ENCODE assay signal across 8 mouse cellular contexts in genomic region chr11:60537468-60538347, GRCm38 (mm10). TPM values are rescaled to one million over a fixed set of nuclear protein-coding genes. Genes with fewer than 3 reads are reported as not detected.
DNase-seq lines count a peak whose midpoint lies in the region; ATAC-seq and TF ChIP-seq lines count a peak whose summit lies in the region.

No protein-coding gene starts in this region.

- H3K79me2 ChIP-seq in MEL (ENCODE audit: control insufficient read depth, insufficient read depth, low read length, poor library complexity): peaks cover 52% of the 10 kb centered on the region

- 0 out of 4 replicates have a peak, but pooled peaks of 1 of the 2 experiments have one; percentile 19 for TF ChIP-seq EP300 in MEL (IDR thresholded peaks at IDR 0.05; ENCODE audit: low read depth in 1 of 2, low read length in 2 of 2)

- peak; percentile 54 to 77; a peak in 3 of 4 replicates for TF ChIP-seq POLR2A in MEL (IDR thresholded peaks at IDR 0.05; ENCODE audit: control insufficient read depth in 1 of 2, insufficient read depth in 1 of 2, low read depth in 1 of 2, low read length in 2 of 2, poor library complexity in 1 of 2)
- peak; percentile 59 for TF ChIP-seq POLR2A in cerebellum, adult 2 months (IDR thresholded peaks at IDR 0.05; ENCODE audit: borderline replicate concordance, insufficient read depth, low read length)

- peak; percentile 99 for DNase-seq in MEL (ENCODE audit: low read depth, low spot score)
- DNase-seq in cerebellum, adult 2 months: peak; percentile 97 to 99
- DNase-seq in forebrain, postnatal 0 days: peak; percentile 98
- DNase-seq in heart, postnatal 4 days: peak; percentile 96
- DNase-seq in layer of hippocampus, adult 8-10 months (ENCODE audit: low spot score in 2 of 2): peak; percentile 98 to 99
- peak; percentile 97 for DNase-seq in ovary, adult 18-20 months (ENCODE audit: low spot score)
- peak; percentile 96 for DNase-seq in thymus, postnatal 0 days (ENCODE audit: low spot score)

- peaks cover 5 to 6% of the 10 kb centered on the region in 2 experiments for H3K27me3 ChIP-seq in MEL (ENCODE audit: control insufficient read depth in 1 of 2, insufficient read depth in 2 of 2, low read length in 2 of 2)
- H3K27me3 ChIP-seq in cerebellum, adult 2 months (ENCODE audit: control insufficient read depth, insufficient read depth, low read length): no peaks in the 10 kb centered on the region
- H3K27me3 ChIP-seq in forebrain, postnatal 0 days (ENCODE audit: insufficient read depth, low read length): no peaks in the 10 kb centered on the region
- no peaks in the 10 kb centered on the region for H3K27me3 ChIP-seq in lung, embryonic 15.5 days

- peak; percentile 92 for ATAC-seq in forebrain, postnatal 0 days
- peak; percentile 92 for ATAC-seq in lung, embryonic 15.5 days (ENCODE audit: borderline replicate concordance, extremely low read depth, low FRiP score, low TSS enrichment)

- H3K27ac ChIP-seq in MEL (ENCODE audit: control insufficient read depth, low read depth, low read length): peak overlapping the region; percentile 94
- peak overlapping the region; percentile 87 for H3K27ac ChIP-seq in cerebellum, adult 2 months (ENCODE audit: insufficient read depth, low read length)
- H3K27ac ChIP-seq in forebrain, postnatal 0 days (ENCODE audit: low read depth, low read length): peak overlapping the region; percentile 98
- peak overlapping the region; percentile 100 for H3K27ac ChIP-seq in lung, embryonic 15.5 days

- H3K4me1 ChIP-seq in MEL (ENCODE audit: control insufficient read depth in 1 of 2, insufficient read depth in 2 of 2, low read length in 2 of 2): peaks cover 0 to 24% of the 10 kb centered on the region in 2 experiments
- no peaks in the 10 kb centered on the region for H3K4me1 ChIP-seq in cerebellum, adult 2 months (ENCODE audit: control insufficient read depth, insufficient read depth, low read length)
- H3K4me1 ChIP-seq in forebrain, postnatal 0 days (ENCODE audit: insufficient read depth): peaks cover 18% of the 10 kb centered on the region
- H3K4me1 ChIP-seq in lung, embryonic 15.5 days: peaks cover 38% of the 10 kb centered on the region

- WGBS in cerebellum, adult 2 months: under 1% methylated on average over 90 of the region's 91 CpGs
- under 1% methylated on average over 88 of the region's 91 CpGs for WGBS in forebrain, postnatal 0 days
- WGBS in lung, embryonic 15.5 days: under 1% methylated on average over 91 of the region's 91 CpGs

- H3K9ac ChIP-seq in MEL (ENCODE audit: control insufficient read depth, low read depth, low read length, poor library complexity, severe bottlenecking): peak overlapping the region; percentile 96
- peak overlapping the region; percentile 77 for H3K9ac ChIP-seq in forebrain, postnatal 0 days
- H3K9ac ChIP-seq in lung, embryonic 15.5 days: peak overlapping the region; percentile 93

- peak overlapping the region; percentile 94 for H3K4me2 ChIP-seq in forebrain, postnatal 0 days (ENCODE audit: low read depth)
- peak overlapping the region; percentile 86 for H3K4me2 ChIP-seq in lung, embryonic 15.5 days

- H3K4me3 ChIP-seq in MEL (ENCODE audit: control insufficient read depth in 1 of 2, insufficient read depth in 1 of 2, low read depth in 2 of 2, low read length in 2 of 2): peak overlapping the region; percentile 50 to 86
- peak overlapping the region; percentile 82 for H3K4me3 ChIP-seq in cerebellum, adult 2 months (replicated peaks; ENCODE audit: insufficient read depth, low read depth, low read length)
- H3K4me3 ChIP-seq in forebrain, postnatal 0 days (ENCODE audit: low read depth, low read length): peak overlapping the region; percentile 84
- H3K4me3 ChIP-seq in lung, embryonic 15.5 days: peak overlapping the region; percentile 89

- H3K9me3 ChIP-seq in MEL (replicated peaks; ENCODE audit: insufficient read depth, low read length): no peaks in the 10 kb centered on the region
- H3K9me3 ChIP-seq in forebrain, postnatal 0 days (ENCODE audit: low read length): no peaks in the 10 kb centered on the region
- H3K9me3 ChIP-seq in lung, embryonic 15.5 days: no peaks in the 10 kb centered on the region

- no peak for TF ChIP-seq RAD21 in MEL (IDR thresholded peaks at IDR 0.05; ENCODE audit: low read depth, low read length)

- TF ChIP-seq CTCF in MEL (IDR thresholded peaks at IDR 0.05 in 2 of 3, conservative IDR thresholded peaks at IDR 0.05 in 1 of 3; ENCODE audit: control insufficient read depth in 1 of 3, insufficient read depth in 1 of 3, low read depth in 2 of 3, low read length in 3 of 3, poor library complexity in 1 of 3, severe bottlenecking in 1 of 3): 0 out of 6 replicates have a peak, but pooled peaks of 1 of the 3 experiments have one; percentile 2
- TF ChIP-seq CTCF in cerebellum, adult 2 months (IDR thresholded peaks at IDR 0.05; ENCODE audit: borderline replicate concordance, insufficient read depth, low read depth, low read length): no peak
- TF ChIP-seq CTCF in forebrain, postnatal 0 days (IDR thresholded peaks at IDR 0.05; ENCODE audit: low read depth): peak; percentile 26; the same call in 1 of the 2 replicates

- H3K36me3 ChIP-seq in MEL (ENCODE audit: control insufficient read depth in 1 of 2, insufficient read depth in 2 of 2, low read length in 2 of 2): peaks cover 4 to 29% of the 10 kb centered on the region in 2 experiments; a peak in 3 of 4 replicates
- 0 out of 2 replicates have a peak, but pooled peaks cover 4% of the 10 kb centered on the region for H3K36me3 ChIP-seq in forebrain, postnatal 0 days (ENCODE audit: insufficient read depth)
- H3K36me3 ChIP-seq in lung, embryonic 15.5 days: peaks cover 10% of the 10 kb centered on the region; the same call in 1 of the 2 replicates

TF ChIP-seq in MEL, 35 proteins besides CTCF, POLR2A, EP300 and RAD21 (continues in another document):
- peak; percentile 56 for TF ChIP-seq ETS1 (IDR thresholded peaks at IDR 0.05; ENCODE audit: low read depth, low read length)
- no peak for TF ChIP-seq TAL1 (IDR thresholded peaks at IDR 0.05; ENCODE audit: low read length)
- no peak for TF ChIP-seq JUND (IDR thresholded peaks at IDR 0.05; ENCODE audit: low read depth, low read length)
- TF ChIP-seq TCF12 (IDR thresholded peaks at IDR 0.05; ENCODE audit: low read depth, low read length): peak; percentile 61; the same call in 1 of the 2 replicates
- TF ChIP-seq RCOR1 (IDR thresholded peaks at IDR 0.05; ENCODE audit: low read depth, low read length): no peak
- TF ChIP-seq MAX (IDR thresholded peaks at IDR 0.05; ENCODE audit: low read length): peak; percentile 50; the same call in 1 of the 2 replicates
- TF ChIP-seq MYB (IDR thresholded peaks at IDR 0.05; ENCODE audit: low read depth, low read length): no peak
- peak; percentile 55; the same call in 1 of the 2 replicates for TF ChIP-seq USF1 (IDR thresholded peaks at IDR 0.05; ENCODE audit: low read depth, low read length)
- TF ChIP-seq HCFC1 (IDR thresholded peaks at IDR 0.05; ENCODE audit: low read depth, low read length): peak; percentile 71
- TF ChIP-seq TBP (IDR thresholded peaks at IDR 0.05; ENCODE audit: low read depth, low read length): 0 out of 2 replicates have a peak, but pooled peaks have one; percentile 27
- TF ChIP-seq POLR2AphosphoS2 (IDR thresholded peaks at IDR 0.05; ENCODE audit: low read length): peak; percentile 89
- peak; percentile 76; the same call in 1 of the 2 replicates for TF ChIP-seq MAZ (IDR thresholded peaks at IDR 0.05; ENCODE audit: low read depth, low read length)
- no peak for TF ChIP-seq CHD2 (IDR thresholded peaks at IDR 0.05; ENCODE audit: low read length)
- no peak for TF ChIP-seq E2F4 (IDR thresholded peaks at IDR 0.05; ENCODE audit: borderline replicate concordance, low read depth, low read length)
- TF ChIP-seq MXI1 (IDR thresholded peaks at IDR 0.05; ENCODE audit: low read depth, low read length): peak; percentile 15
- TF ChIP-seq GABPA (IDR thresholded peaks at IDR 0.05; ENCODE audit: low read depth, low read length): no peak
- TF ChIP-seq CHD1 (IDR thresholded peaks at IDR 0.05; ENCODE audit: low read depth, low read length): no peak; the same call in 1 of the 2 replicates
- peak; percentile 63; the same call in 1 of the 2 replicates for TF ChIP-seq ELF1 (IDR thresholded peaks at IDR 0.05; ENCODE audit: low read depth, low read length)
- TF ChIP-seq ZKSCAN1 (IDR thresholded peaks at IDR 0.05; ENCODE audit: low read depth, low read length): 0 out of 2 replicates have a peak, but pooled peaks have one; percentile 7
- TF ChIP-seq ZNF384 (IDR thresholded peaks at IDR 0.05; ENCODE audit: low read depth, low read length): 0 out of 2 replicates have a peak, but pooled peaks have one; percentile 18
- TF ChIP-seq MYC (IDR thresholded peaks at IDR 0.05; ENCODE audit: low read depth, low read length): 0 out of 2 replicates have a peak, but pooled peaks have one; percentile 18
- peak; percentile 93 for TF ChIP-seq NELFE (IDR thresholded peaks at IDR 0.05; ENCODE audit: low read depth, low read length)
- no peak for TF ChIP-seq GATA1 (IDR thresholded peaks at IDR 0.05; ENCODE audit: low read depth, low read length)
- peak; percentile 83 for TF ChIP-seq ZMIZ1 (IDR thresholded peaks at IDR 0.05; ENCODE audit: low read depth, low read length)
- no peak for TF ChIP-seq ZC3H11A (IDR thresholded peaks at IDR 0.05; ENCODE audit: low read depth, low read length)
- TF ChIP-seq KAT2A (conservative IDR thresholded peaks at IDR 0.05; ENCODE audit: low read depth, low read length): no peak; the same call in 1 of the 2 replicates
- no peak for TF ChIP-seq SMC3 (IDR thresholded peaks at IDR 0.05; ENCODE audit: low read depth, low read length)
- no peak for TF ChIP-seq MAFK (IDR thresholded peaks at IDR 0.05; ENCODE audit: borderline replicate concordance, low read depth, low read length)
- no peak for TF ChIP-seq USF2 (IDR thresholded peaks at IDR 0.05; ENCODE audit: borderline replicate concordance in 1 of 2, insufficient read depth in 1 of 2, low read depth in 1 of 2, low read length in 2 of 2)

RNA-seq across cellular contexts. Expression of gene Alkbh5, which starts 1.5 kb away (rescaled TPM):
- total RNA-seq in MEL (2012; rRNA removed): 39.4 and 49.5 TPM in 2 replicates
- 10 to 100 TPM in 1 of 2 experiments, not detected in 1; 49.1 TPM for polyA plus RNA-seq in MEL (2012; ENCODE audit: insufficient read depth in 1 of 2, insufficient read length in 2 of 2, low read depth in 1 of 2, low replicate concordance in 2 of 2, missing spikeins in 1 of 2)
- polyA plus RNA-seq in cerebellum, adult 2 months (2012; rRNA removed): 25.2 and 27.3 TPM in 2 replicates
- total RNA-seq in forebrain, postnatal 0 days (2014; rRNA removed): 28.3 and 32.8 TPM in 2 replicates
- polyA plus RNA-seq in forebrain, postnatal 0 days (2015; fragmentation: Nextera tagmentation; extraction: Ambion mirVana): 14.2 and 21.8 TPM in 2 replicates
- 10 to 100 TPM; 69.1 to 71.9 TPM for total RNA-seq in heart, postnatal 4 days (2021)
- total RNA-seq in layer of hippocampus, adult 8-10 months (2022): 10 to 100 TPM; 53.7 to 60.9 (median 57.8) TPM
- polyA plus RNA-seq in lung, embryonic 15.5 days (2015; fragmentation: Nextera tagmentation; extraction: Ambion mirVana): 31.8 and 38.0 TPM in 2 replicates
- polyA plus RNA-seq in thymus, postnatal 0 days (2015; fragmentation: Nextera tagmentation; extraction: Ambion mirVana): 31.8 and 41.4 TPM in 2 replicates

Comparison
In these comparisons a context has a peak if more than half of its experiments do, and no peak if none do; other contexts are left out.
1. Peak in every context shown above with its lines: DNase-seq, ATAC-seq, H3K4me3 ChIP-seq and H3K27ac ChIP-seq.